Mouse (Mus musculus): ENCODE data around the gene Sdc1.

The Sdc1 gene

DNA sequence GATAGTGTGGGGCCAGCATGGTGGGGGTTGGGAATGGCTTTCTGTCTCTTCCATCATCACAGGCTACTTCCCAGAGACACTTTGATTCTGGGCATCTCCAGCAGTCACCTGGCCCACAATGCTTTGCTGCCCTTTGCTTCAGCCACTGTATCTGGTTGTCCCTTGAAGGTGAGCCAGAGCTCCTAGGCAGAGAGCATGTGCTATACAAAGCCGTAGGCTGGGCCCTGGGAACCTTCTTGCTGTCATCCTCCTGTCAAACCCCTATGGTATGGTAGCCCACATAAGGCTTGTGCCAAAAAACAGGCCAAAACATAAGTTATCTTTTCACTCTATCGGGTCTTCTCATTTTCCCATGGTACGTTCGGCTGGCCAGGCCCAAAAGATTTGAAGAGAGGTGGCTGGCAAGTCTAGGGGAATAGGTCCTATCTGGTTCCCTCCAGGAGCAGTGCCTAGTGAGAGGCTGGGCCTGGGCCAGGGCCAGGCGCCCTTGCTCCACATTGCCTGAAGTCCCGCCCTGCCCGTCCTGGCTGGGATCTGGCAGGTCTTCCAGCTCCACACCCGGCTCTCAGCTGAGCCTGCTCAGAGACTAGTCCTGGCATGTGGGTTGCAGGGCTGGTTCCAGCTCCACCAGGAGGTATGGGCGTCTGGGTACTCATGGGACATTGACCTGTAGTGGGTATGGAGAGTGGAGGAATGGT lies 10.7 kb downstream of the Sdc1 start:
- CTCF ChIA-PET: no interaction called here

DNA sequence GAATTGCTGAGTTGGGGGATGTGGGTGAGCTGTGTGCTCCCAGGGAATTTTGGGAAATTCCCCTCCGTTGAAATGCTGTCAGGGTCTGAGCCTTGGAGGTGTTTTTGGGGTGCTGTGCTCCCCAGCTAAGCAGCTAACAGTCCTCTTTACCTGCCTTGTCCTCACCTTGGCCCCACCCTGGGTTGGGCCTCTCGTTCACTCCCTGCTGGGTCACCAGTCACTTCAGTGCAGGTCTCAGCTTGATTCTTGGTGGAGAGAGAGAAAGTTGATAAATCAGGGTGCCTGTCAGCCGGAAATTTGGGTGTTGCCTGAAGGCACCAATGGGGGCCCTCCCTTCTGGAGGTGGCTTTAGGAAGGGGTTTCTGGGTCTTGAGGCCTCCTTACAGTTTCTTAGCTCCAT lies 11.4 kb downstream of the Sdc1 start:
- CTCF ChIA-PET: no interaction called here

DNA sequence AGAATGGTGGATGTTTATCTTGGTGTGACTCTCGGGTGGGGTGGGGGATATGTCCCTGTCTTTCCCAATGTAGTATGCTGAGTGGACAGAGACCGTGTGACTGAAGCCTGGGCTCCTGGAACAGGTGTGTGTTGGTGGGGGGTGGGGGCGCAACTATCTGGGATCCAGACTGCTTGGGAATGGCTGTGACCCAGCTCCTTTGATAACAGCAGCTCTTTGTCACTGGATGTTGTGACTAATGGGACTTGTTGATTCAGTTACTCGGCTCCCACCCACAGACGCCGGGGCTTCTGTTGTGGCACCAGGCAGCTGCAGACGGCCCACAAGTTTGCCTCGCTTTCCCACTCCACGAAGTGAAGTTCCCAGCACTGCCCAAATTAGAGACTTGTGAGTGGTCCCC lies 13.1 kb downstream of the Sdc1 start:
- CTCF ChIA-PET: no interaction called here

DNA sequence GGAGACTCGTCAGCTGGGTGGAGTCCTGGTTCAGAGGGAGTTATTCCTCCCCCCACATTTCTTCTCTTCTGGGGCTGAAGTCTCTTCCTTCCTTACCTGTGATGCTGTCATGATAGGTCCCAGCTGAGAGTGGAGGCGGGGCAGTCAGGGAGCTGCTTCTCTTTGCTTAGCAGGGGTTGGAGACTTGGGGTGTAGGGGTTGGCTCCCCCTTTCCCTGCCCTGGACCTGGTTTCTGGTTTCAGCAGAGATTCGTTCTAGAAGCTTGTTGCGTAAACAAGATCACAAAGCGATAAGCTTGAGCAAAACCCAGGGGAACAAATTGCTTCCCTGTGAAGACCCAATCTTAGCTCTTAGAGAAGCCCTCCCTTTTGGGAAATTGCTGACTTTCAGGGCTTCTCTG lies 15.4 kb downstream of the Sdc1 start:
- CTCF ChIA-PET: interaction anchor here (0.5 to 0.7 kb wide), 2 partner anchors 12 to 102 kb away, joined by 5 to 13 read pairs; no protein-coding TSS in a partner anchor

DNA sequence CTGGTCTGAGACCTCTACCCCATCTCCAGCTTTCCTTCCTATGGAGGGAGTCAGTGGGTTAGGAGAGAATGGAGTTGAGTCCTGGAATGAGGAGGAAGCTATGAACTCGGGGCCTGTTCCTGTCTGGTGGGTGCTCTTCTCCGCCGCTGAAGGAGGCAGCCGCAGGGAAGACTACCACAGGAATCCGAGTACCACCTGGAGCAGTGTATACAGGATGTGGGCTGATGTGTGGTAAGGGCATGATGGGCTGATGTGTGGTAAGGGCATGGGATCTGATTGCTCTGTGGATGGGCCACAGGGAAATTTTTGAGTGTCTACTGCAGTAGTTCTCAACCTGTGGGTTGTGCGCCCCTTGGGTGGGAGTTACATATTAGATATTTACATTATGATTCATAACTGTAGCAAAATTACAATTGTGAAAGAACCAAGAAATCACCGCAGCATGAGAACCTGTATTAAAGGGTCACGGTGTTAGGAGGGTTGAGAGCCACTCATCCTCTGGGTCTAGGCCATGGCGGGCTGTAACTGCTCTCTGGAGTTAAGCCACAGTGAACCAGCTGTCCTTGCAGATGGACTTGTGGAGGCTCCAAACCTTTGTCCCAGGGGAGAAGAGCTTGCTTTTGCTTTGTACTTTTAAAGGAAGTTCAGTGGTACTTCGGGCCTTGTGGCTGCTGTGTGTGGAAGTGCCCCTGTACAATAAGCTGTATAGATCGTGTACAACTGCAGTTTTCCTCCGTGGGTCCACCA lies 16.0 kb downstream of the Sdc1 start:
- CTCF ChIA-PET: no interaction called here

DNA sequence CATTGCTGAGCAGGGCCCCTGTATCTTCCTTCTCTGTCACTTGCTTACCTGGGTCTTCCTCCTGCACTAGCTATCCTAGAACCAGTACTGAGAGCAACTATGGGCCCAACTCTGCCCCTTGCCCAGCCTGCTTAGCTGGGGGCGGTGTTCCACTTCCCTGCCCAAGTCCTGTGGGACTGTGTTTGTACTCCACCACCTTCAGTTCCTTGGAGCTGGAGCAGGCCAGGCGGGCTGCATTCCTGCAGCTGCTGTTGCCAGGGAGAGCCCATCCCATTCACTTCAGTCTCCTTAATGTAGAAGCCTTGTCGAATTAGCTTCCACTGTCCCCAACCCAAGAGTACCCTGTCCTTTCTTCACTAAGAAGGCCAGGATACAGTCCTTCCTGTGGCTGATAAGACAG lies 17.3 kb downstream of the Sdc1 start:
- CTCF ChIA-PET: interaction anchor here (0.8 kb wide), 1 partner anchor 21 kb away, joined by 3 read pairs; no protein-coding TSS in a partner anchor

DNA sequence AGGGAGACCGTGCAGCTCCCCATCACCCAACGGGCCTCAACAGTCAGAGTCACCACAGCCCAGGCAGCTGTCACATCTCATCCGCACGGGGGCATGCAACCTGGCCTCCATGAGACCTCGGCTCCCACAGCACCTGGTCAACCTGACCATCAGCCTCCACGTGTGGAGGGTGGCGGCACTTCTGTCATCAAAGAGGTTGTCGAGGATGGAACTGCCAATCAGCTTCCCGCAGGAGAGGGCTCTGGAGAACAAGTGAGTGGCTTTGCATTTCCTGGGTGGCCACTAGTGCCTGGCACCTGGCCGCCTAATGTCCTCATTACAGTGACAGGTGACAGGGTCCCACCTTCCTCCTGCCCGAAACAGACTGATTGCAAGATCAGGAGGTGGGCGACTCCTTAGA lies 19.5 kb downstream of the Sdc1 start:
- CTCF ChIA-PET: interaction anchor here (0.7 kb wide), 1 partner anchor 83 kb away, joined by 8 read pairs; no protein-coding TSS in a partner anchor

DNA sequence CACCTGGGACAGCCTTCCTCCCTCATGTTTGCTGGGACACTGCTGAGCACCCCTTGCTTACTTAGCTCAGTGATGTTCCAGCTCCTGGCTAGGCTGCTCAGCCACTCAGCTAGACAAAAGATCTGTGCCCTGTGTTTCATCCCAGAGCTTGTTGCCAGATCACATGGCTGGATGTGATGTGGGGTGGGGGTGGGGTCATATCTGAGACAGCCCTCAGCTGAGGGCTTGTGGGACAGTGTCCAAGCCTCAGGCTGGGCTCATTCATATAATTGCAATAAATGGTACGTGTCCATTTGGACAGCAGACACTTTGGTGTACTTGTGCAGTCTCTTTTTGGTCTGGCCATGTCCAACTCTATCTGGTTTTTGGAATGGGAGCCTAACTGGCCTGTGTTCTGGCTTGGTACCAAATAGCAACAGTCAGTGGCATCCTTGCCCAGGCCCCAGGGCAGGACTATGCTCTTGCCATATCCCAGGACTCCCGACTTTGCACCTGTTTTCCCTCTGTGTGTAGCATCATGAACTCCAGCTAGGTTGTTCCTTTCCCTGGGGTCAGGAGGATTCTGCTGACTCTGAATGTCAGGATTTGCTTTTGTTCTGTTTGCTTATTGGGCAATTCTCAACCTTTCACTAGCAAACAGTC lies 22.4 kb downstream of the Sdc1 start:
- CTCF ChIA-PET: interaction anchor here (0.6 kb wide), 1 partner anchor 25 kb away, joined by 5 read pairs; no protein-coding TSS in a partner anchor

DNA sequence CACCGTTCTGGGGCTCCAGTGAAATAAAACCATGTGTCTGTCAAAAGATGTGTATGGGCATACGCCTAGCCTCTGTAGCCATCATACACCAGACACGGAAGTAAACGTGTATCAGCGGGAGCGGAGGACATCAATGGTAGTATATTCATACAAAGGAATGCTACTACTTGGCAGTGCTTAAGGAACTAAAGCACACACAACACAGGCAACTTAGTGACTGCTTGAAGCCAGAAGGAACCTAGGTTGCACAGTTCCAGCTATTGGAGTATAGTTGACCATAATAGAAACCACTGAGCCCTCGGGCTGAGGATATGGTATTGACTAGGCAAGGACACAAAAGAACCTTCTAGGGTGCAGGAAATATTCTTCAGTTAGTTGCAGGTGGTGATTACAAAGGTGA lies 26.8 kb downstream of the Sdc1 start:
- CTCF ChIA-PET: no interaction called here

DNA sequence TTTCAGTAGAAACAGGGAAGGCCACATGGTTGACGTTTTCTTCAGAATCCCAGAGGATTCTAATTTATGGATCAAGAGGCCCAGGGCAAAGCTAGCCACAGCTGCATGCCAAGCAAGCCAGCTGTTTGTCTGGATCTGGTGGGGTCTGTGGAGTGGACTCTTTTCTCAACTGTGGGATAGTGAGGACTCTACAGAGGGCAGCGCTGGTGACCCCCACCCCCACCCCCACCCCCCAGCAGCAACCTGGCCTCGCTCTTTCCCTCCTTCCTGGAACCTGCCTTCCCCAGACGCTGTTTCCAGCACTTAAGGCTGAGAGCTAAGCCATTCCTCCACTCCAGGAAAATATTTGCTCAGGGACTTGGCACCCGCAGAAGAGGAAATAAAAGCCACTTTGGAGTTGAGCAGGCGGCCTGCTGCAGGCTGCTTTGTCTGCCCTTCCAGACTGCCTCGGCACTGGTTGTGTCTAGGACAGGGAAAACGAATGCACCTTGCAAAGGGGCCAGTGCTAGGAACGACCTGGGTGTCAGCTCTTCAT lies 27.4 kb downstream of the Sdc1 start:
- CTCF ChIA-PET: no interaction called here

DNA sequence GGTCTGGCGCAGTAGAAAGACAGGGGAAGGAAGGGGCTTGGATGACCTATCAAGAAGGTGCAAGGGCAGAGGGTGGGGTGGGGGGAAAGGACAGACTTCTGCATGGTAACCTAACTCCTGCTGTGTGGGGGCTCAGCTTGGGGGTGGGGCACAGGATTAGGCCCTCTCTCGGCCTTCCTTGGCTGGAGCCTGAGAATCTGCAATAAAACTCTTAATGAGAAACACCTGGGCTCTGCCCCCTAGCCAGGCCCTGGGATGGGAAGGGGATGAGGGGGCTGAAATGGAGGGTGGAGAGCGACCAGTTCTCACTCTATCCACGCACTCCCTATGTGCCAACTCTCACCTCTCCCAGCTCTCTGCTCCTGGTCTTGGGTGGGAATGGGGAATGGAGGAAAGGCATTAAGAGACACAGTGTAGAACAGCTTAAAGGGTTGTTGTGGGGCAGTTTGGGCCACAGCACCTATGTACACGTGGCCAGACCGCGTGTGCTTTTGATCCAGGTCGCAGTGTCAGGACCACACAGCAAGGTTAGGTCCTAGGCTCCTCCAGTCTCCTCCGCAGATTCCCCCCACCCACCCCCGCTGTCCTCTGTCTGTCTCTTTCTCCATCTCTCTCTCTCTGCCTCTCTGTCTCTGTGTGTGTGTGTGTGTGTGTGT lies 32.4 kb downstream of the Sdc1 start:
- CTCF ChIA-PET: no interaction called here

DNA sequence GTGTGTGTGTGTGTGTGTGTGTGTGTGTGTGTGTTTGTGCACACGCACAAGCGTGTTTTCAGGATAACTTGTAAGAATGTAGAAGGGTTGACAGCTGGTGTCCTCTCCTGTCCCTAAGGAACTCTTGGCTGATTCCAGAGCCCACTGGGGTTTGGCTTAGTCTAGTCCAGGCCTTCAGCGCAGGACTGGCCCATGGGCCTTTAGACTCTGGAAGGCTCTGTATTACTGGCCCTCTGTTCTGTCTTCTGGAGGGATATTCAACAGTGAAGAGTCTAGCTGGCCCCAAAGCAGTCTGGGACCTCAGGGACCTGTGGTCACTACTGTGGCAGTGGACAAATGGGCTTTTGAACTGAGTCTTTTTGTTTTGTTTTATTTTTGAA lies 32.9 kb downstream of the Sdc1 start:
- CTCF ChIA-PET: no interaction called here

DNA sequence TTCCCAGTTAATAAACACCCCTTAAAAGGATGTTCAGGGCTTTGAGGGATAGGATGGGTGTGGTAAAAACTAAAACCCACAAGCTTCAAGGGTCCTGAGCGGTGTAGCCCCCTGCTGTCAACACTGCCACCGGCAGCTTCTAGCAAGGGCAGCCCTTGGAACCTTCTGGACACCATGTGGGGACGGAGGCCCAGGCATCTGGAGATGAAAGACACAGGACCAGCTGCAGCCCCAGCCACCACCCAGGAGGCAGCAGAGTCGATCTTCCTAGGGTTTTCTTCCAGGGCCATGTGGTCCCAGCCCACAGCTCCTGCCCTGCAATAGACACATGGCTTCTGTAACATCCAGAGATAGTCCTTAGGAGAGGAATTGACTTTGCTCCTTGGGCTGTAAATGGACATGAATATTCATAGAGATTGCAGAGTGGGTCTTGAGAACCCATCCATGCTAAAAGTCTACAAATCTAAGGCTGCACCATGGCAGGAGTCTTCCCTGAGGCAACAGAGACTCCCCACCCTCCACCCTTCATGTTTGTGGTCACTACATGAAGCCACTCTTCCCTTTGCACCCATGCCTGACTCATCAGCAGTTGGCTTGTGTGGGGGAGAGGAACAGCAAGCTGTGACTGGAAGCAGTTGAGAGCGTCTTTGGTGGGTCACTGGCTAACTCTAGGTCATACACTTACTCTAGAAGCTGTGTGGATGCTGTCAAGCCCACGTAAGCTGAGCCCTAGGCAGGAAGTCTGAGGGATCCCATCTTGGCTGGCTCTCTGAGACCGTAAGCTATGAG lies 34.0 kb downstream of the Sdc1 start:
- CTCF ChIA-PET: no interaction called here

DNA sequence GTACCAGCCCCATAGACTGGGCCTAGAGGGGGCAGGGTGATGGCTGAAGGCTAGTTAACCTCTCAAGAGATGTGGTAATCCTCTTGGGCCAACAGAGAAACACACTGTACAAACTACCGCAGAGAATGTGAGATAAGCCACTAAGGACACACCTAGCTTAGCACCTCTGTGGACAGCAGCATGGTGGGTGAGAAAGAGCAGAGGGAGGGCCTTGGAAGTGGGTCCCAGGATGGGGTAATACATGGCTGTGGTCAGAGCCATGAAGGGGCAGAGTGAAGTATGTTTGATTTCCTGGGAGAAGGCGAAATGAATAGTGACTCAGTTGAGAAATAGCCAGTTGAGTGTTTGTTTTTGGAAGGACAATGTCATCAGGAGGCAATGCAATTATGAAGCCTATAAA lies 38.0 kb downstream of the Sdc1 start:
- CTCF ChIA-PET: no interaction called here

DNA sequence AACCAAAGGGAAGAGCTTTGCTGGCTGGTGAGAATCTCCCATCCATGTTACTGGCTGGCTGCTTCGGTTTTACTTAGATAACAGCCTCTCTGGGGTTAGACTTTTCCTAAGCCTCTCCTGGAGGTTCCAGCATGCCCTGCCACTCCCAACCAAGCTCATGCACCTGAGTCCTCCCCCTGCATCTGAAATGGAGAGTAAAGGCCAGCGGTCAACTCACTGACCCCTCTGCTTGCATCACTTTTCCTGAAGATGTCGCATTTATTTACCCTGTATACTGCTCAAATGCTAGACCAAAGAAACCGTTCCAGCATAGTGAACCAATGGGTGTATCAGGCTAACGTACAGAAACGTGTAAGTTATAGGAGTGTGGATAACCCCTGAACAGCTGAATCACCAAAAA lies 38.5 kb downstream of the Sdc1 start:
- CTCF ChIA-PET: interaction anchor here (0.7 kb wide), 1 partner anchor 62 kb away, joined by 3 read pairs; no protein-coding TSS in a partner anchor

DNA sequence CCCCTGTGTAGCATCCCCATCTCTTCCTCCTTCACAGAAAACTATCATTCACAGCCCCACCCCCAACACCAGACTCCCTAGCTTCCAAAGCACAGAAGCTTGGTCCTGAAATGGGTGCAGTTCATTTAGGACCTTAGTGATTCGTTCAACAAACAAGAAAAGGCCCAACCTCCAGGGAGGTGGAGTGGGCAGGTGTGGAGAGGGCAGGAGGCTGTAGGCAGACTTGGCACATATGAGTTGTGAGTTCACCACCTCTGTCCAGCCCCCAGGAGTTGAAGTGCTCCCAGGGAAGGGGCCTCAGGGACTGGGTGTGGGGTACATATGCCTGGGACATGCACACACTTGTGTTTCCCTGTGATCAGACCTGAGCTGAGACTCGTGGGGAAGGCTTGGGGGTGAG lies 39.8 kb downstream of the Sdc1 start:
- CTCF ChIA-PET: no interaction called here

DNA sequence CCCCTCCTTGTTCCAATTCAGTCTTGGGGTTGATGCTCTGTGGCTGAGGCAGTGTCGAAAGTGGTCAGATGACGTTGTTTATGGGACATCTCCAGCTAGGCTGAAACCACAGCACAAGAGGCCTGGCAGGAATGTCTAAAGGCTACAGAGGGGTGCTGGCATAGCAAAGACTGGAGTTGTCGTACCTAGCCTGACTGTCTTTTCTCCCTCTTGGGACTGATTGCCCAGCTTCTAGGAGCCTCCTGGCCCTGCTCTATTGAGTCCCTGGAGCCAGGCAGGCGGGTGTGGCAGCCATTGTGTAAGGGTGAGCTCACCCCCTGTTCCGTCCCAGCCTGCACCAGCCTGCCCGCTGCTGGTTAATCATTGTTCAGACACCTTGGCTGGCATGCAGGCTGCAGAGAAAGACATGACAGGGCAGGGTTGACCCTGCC lies 40.3 kb downstream of the Sdc1 start:
- CTCF ChIA-PET: no interaction called here

DNA sequence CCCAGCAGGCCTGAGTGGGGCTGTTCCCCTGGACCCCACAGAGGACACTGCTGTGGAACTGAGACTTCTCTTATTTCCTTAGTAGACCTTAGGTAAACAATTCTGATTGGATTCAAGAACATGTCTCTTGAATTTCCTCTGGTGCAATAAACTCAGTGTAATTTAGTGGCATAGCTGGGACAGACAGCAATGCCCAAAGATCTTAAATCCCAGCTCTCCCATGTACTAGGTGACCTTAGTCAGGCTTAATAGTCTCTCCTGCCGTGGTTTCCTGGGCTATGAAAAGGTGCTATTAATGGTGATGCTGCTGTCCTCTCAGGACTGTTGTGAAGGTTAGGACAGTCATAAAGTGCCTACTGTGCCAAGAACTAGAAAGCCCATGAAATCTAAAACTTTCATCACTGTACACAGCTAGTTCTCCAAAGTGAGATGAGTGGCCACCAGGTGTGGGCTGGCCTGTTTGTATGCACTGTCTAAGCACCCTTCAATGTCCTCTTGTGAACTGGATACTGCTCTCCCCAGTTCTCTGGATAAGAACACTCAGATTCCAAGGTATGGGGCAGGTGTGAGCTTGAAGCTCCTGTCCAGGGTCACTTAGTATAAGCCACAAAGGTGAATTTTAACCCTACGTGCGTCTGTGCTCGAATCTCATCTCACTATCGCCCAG lies 40.9 kb downstream of the Sdc1 start:
- CTCF ChIA-PET: no interaction called here

DNA sequence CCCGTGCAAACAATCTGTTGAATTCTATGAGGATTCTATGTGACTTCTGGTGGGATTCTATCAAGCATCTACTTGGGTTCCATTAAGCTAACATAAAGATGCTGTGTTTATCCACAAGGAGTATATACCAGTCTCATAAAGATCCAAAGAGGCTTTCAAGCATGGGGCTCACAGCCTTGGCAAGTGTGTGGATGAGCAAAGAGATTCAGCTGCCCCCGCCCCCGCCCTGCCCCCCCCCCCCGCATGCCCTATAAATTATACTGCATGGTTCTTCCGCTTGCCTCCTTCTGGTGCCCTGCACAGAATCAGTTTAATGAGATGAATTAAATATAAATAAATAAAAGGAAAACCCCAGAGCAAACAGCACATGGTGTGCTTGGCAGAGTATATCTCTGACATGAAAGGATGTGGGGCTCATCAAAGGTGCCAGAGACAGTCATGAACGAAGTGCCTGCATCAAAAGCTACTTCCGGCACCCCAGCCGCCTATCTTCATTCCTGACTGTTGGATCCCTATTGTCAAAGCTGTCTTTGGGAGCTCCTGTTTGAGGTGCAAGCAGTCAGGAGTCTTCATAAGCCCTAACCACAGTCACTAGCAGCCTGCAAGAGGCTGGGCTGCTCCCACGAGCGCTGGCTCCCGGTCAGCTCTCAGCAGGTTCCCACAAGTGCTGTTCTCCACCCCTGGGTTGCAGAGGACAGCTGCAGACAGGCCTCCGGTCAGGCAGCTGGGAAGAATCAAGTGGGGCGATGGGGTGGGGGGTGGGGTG lies 46.5 kb downstream of the Sdc1 start:
- CTCF ChIA-PET: no interaction called here

DNA sequence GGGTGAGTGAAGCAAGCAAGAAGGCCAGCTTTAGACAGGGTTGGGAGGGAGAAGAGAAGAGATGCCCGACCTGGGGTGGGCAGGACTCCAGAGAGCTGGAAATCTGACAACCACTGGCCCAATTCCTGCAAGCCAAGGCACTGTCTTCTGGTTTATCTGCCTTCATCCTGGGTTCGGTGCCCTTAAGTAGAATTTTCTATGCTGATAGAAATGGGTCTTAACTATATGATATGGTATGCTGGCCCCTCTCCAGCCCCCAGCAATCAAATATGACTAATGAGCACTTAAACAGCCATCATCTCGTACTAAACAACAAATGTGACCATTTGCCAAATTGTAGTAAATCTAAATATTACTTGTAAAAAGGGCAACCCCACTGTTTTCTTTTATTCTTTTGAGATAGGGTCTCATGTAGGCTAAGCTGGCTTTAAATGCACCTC lies 47.1 kb downstream of the Sdc1 start:
- CTCF ChIA-PET: no interaction called here
